Mouse (Mus musculus): Measurements from ENCODE around the gene Dcp1b.

DNA sequence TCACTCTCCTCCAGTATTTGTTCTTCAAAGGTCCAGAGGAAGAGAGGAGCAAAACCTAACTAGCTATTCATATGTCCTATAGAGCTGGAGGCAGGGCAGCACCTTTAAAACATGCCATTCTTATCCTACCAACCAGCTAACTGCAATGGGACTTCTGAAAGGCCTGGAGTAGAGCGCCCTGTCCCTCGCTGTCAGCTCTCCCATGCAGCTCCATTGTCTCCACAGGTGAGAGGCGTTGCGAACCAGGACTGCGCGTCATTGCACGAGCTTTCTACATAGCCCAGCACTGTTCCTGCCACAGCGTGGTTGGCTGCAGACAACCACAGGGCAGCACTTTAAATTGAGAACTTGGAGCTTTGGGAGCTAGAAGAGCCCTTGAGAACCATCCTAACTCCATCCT lies 46.5 kb upstream of the Dcp1b start:
- TF ChIP-seq CTCF (IDR thresholded peaks at IDR 0.05; ENCODE audit: extremely low read depth, insufficient read depth, low read length) = no peak
- no peak for TF ChIP-seq POLR2A (IDR thresholded peaks at IDR 0.05; ENCODE audit: extremely low read depth, insufficient read depth, low read length)

All from cortical plate, adult 2 months (tissue).